Mouse (Mus musculus) embryo, embryonic 10 days (tissue): ENCODE results near the gene Gm45021.

ENCODE experiments used
- DNase-seq: peaks from one replicate; pipeline ENCODE4 v3.0.0-alpha.2; 2015; ENCODE audit warnings: low spot score

Gene Gm45021

DNA sequence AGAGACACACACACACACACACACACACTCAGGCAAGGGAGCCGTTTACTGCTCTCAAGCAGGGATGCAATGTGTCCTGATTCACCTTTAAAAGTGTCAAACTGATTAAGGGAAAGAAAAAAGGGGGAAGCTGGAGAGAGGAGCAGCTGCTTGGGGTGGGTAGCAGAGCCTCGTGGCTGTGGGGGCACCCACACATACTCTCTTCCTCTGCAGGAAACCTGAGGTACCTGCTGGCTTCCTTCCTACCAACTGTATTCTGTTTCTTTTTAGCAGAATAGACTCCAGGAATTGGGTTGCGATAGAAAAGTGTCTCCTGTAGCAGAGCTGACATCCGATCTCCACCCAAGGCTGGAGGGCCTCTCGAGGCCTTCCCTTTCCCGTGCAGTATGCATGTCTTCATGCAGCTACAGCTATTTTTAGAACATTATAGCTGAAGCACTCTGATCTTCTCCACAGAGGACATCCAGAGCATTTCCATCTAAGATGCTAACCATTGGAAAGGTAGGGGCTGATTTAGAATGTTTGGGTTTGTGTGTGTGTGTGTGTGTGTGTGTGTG, at the start of gene Gm45021:
TSS of gene Gm45021 (plus strand) at position 417 of the 557 bp plus-strand sequence.
- DNase-seq = no peak

- DNase-seq = no peak
Measured at GRCm38 (mm10) chr6:48539860-48540259, 49.5 kb upstream of the Gm45021 start.

GRCm38 (mm10) chr6:48540721-48541120, 48.7 kb upstream of the Gm45021 start:
- no peak for DNase-seq

GRCm38 (mm10) chr6:48541560-48542450, 47.6 kb upstream of the Gm45021 start:
- DNase-seq = peak; percentile 81

GRCm38 (mm10) chr6:48542631-48543030, 46.8 kb upstream of the Gm45021 start:
- DNase-seq = no peak

DNA sequence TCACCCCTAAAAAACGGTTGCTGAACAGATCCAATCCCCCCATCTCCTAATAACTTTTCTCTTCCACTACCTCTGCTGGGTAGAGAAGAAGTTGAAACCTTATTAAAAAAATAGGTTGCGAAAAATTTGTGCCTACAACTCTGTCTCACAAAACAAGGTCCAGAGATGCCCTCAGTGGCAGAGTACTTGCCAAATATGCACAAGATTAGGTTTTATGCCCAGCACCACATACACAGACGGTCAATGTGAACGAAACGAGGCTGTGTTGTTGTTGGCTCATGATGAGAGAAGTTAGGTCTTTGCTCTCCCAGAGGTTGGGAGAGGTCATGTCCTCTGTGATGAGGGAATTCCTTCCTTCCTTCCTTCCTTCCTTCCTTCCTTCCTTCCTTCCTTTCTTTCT, 44.2 kb upstream of the Gm45021 start:
- no peak for DNase-seq

DNA sequence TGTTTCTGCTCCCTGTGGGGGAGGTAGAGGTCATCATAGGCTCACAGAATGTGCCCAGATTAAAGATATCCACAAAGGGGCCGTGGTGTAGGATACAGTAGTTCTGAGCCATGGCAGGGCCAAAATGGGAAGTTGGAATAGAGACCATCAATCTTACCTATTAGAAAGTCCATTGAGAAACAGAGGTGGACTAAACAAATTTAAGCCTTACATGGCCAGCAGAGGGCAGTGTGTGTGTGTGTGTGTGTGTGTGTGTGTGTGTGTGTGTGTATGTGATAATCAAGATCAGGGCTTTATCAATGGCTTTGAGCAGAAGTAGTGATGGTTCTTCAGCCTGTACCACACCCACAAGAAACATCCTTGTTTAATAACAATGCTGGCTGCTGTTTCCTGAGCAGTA, 43.1 kb upstream of the Gm45021 start:
- DNase-seq = peak; percentile 61

- no peak for DNase-seq
Measured at GRCm38 (mm10) chr6:48546858-48547257, 42.6 kb upstream of the Gm45021 start.

- DNase-seq = no peak
Measured at GRCm38 (mm10) chr6:48548314-48548713, 41.1 kb upstream of the Gm45021 start.

DNA sequence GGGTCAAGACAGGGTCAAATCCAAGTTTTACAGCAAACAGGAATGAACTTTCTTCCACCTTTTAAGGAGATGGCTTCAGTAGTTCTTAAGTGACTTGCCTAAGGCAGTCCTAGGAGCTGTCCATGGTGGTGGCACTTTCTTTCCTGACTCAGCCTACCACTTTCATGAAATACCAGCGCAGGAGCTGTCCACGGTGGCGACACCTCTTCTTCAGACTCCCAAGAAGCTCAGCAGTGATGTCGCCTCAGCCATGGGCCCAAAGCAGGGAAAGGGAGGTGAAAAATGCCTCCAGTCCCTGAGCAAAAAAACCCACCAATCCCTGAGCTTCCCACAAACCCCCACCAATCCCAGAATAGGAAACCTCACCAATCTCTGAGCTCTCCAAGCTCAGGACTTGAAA, 36.5 kb upstream of the Gm45021 start:
- DNase-seq = peak; percentile 62

GRCm38 (mm10) chr6:48553819-48554218, 35.6 kb upstream of the Gm45021 start:
- no peak for DNase-seq

DNA sequence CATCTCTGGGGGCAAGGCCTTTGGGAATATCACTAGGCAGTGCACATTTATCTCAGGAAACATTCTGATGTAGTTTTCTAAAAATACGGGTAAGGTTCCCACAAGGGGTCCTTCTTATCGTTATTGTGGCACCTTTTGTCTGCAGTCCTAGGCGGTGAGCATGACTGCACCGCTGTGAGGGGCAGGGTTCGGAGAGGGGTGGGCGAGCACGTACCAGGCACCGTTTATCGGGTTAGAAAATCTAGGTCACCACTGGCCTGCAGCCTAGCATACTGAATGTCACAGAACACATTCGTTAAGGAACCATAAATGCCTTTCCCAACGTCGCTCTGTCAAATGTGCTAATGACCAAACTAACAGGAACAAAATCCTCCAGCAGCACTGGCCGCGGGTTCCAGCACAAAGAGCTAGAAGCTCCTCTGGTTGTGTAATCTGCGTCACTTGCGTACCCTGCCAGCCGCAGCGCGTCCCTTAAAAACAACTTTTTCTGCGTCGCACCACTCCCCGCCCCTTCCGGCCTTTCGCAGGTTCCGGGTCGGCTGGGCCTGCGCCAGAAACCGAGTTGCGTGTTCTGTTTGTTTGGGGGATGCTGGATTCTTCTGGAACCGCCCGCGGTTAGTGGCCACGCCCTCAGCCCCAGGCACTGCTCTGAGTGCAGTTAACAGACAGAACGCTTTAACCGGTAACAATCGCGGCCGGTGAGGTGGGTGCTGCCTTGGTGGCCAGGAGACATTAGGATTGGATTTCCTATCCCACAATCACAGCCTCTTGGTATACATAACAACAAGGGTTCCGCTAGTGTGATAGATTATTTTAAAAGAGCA, 34.9 kb upstream of the Gm45021 start, which contains the start of gene Lrrc61:
TSS of gene Lrrc61 (plus strand) at position 517 of the 824 bp plus-strand sequence.
- DNase-seq = peak; percentile 93

GRCm38 (mm10) chr6:48555104-48555890, 34.1 kb upstream of the Gm45021 start:
- DNase-seq = peak; percentile 83

DNA sequence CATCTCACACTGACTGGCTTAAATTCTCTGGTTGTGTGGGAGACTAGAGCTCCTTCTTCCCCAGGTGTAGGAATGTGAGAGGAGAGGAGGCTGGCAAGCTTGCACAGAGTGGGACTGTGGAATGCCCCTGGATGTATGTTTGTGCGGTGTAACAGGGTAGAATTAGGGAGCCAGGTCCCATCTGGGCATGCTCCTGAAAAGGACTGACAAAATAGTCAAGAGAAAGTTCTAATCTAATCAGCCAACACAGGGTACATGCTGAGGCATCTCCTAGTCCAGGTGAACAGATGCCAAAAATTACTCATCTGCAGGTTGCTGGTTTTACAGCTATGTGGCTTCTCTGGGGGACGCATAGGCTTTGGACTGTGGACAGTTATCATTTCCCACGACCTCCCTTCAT, 33.5 kb upstream of the Gm45021 start:
- DNase-seq = no peak

GRCm38 (mm10) chr6:48565693-48566310, 23.6 kb upstream of the Gm45021 start:
- DNase-seq = no peak

DNA sequence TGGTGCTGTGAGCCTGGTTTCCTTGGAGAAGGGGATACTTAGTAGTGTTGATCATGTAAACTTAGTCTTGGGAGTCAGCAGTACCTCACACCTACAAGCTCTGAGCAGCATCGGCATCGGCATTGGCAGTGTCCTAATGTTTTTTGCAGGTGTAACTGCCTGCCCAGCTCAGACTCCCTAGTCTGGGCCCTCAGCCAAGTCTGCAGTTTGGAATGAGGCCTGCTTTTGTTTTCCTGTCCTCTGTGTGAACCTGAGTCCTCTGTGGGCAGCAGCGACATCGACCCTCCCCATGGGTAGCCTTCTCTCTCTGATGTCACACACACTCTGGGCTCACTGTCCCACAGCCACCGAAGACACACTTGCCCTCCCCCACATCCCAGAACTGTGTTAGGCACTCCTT, 23.1 kb upstream of the Gm45021 start:
- DNase-seq = no peak

GRCm38 (mm10) chr6:48568036-48568984, 21.1 kb upstream of the Gm45021 start:
- DNase-seq = no peak

- DNase-seq = no peak
Measured at GRCm38 (mm10) chr6:48569065-48569807, 20.2 kb upstream of the Gm45021 start.

GRCm38 (mm10) chr6:48572014-48572413, 17.4 kb upstream of the Gm45021 start:
- no peak for DNase-seq
